Mouse (Mus musculus) cerebellum, adult (tissue): ENCODE data around the gene Obscn.

ENCODE experiments used
- ATAC-seq: cut with Nextera tagmentation; 2 replicates; pipeline ENCODE4 v1.9.2; 2017; ENCODE audit warnings: mild to moderate bottlenecking, moderate library complexity, mixed read lengths; ENCODE audit not compliant: insufficient number of reproducible peaks, low FRiP score, low TSS enrichment

Obscn gene

DNA sequence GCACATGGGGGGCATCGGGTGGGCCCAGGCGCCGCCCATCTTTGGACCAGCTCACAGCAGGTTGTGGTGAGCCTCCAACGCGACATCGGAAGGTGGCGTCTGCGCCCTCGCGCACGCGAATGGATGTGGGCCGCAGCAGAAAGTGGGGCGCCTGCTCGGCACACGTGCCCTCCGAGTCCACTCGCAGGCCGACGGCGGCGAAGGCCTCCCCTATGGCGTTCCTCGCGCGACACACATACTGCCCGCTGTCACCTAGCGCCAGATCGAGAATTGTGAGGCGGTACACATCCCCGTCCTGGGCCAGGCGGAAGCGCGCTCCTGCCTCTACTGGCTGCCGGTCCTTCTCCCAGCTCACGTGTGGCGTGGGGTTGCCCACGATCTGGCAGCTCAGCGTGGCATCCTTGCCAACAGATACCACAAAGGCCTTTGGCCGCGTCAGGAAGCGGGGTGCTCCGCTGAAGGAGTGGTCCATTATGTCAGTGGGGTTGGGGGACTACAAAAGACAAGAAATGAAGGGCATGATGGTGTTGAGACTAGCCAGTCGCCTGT is at the start of gene Obscn:
TSS of gene Obscn (minus strand) at position 499 of the 549 bp plus-strand sequence.
- ATAC-seq: no peak

DNA sequence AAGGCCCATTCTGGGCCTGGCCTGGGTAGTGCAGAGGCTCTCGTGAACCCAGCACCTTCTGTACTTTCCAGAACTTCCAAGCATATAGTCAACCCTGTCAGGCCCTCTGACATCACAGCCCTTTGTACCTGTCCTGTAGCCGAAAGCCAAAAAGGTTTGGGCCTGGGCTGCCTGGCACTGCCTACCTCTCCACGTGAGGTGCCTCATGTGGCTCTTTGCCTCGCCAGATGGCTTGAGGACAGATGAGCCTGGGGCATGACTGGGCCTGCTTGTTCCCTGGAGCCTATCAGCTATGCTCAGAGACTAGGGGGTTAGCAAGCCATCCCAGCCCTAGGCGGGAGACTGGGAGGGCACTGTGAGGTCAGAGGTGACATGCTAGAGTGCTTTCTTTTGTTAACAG is 49.3 kb upstream of the Obscn start:
- no peak for ATAC-seq

DNA sequence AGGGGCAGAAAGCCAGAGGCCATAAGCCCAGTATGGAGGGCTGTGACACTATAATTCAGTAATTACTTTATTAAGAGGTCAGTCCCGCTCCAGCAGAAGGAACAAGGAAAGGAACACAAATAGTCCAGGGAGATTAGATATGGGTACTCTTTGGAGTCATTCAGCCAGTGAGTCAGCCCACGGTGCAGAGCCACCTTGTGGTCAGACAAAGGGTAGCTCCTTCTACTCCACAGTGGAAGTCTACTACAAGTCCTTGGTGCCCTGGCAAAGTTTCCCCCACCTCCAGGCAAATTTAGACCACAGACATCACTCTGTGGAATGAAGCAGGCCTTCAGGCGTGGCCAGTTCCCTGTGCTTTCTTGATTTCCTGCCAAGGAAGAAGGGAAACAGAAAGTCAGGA is 47.6 kb upstream of the Obscn start:
- no peak for ATAC-seq

DNA sequence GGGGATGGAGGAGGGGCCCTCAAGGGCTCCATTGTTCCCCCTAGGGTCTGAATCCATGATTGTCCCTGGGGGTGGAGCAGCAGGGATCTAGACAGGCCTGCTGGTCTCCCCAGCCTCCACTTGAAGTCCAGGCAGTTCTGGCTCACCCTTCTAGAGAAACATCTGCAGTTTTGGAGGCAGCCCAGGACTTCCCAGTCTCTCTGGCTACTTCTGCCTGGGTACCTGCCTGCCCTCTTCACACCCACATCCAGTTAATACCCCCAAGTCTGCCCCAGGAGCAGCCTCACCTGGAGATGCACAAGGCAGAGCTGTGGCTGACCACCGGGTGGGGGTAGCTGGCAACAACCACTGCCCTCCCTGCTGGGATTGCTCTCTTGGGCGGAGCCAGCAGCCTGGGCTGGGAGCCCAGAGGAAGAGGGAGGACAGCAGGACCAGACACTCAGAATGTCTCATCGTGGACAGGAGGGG is 46.7 kb upstream of the Obscn start, which contains the start of gene Gjc2:
TSS of gene Gjc2 (minus strand) at position 350 of the 468 bp plus-strand sequence.
- ATAC-seq: peak; percentile 49; the same call in 1 of the 2 replicates

DNA sequence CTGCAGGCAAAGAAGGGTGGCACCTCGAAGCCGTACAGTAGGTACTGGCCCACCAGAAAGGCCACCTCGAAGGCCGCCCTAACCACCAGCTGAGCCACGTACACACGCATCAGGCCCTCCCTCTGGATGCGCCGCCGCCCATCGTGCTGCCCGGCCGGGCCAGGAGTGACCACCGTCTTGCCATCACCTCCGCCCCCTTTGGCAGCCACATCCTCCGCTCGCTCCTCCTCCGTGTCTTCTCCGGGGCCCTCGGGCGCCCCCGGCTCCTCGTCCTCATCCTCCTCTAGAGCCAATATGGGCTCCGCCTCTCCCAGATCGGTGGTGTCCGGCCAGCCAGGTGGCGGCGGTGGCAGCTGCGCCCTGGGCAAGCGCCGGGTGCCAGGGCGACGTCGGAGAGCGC is 40.7 kb upstream of the Obscn start:
- no peak for ATAC-seq

DNA sequence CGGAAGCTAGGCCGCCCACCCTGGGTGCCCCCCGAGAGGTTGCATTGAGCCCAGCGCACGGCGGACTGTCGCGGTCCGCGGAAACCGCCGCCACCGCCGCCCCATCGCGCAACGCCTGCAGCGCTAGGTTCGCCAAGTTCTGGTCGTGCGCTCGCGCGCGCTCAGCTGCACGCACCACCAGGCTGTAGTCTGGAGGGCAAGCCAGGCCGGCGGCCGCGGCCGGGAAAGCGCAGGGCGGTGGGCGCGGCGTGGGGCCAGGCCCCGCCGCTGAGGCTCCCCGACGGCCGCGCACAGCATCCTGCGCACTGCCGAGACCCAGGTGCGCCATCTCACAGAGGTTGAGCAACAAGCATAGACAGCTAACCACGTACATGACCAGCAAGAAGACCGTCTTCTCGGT is 40.3 kb upstream of the Obscn start:
- no peak for ATAC-seq

DNA sequence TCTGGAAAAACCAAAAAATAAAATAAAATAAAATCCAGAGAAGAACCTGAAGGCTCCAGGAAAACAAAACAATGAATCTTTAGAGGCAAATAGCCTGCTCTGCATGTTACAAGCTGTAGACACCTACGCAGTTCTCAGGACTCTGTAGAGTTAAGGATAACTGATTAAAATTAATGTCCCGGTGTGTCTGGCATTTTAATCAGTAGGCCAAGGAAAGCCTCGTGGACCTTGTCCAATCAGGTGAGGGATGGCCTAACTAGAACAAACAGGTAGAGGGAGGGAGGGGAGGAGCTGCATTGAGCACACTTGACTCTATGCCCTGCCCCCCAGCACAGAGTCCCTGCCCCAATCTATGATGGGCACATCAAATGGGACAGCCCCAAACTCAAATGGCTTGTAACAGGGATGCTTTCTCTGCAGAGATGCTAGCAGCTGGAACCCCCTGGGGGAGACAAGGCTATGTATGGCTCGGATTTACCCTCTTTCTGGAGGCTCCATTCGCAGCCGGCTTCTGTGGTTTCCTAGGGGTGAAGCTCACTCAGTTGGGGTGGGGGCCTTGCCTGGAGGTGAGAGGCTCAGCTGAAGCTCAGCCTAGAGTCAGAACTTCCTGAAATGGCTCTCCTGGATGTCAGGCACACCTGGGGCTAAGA is 38.1 kb upstream of the Obscn start:
- no peak for ATAC-seq

DNA sequence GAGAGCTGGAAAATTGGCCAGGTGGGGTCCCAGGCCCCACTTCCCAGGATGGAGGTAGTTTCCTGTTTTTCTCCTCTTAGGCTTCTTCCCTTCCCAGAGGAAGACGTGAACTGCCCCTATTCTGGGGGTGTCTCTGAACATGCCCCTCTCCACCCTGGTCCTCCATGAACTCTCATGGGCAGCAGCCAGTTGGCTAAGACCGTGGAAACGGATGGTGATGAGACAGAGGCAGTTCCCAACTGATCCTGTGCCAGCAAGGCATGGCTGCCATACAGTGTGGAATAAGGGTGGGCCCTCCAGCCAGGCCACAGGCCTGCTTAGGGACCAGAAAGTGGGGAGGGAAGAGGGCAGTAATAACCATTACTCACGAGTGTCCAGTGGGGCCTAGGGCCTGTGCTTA is 34.3 kb upstream of the Obscn start:
- no peak for ATAC-seq

DNA sequence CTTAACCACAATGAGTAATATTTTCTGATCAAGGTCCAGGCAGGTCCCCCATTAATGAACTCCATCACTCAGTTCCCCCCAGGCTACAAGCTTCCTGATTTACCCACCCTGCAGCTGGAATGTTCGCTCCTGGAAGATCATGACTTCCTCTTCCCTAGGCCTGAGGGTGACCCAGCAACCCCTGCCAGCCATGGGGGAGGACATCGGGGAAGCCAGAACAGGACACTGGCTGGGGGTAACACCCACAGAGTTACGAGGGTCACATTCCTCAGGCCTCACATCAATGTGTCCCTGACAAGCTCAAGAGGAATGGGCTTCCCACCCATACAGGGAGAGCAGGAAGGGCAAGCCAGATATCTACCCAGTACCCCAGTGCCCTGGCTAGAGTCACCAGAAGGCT is 33.6 kb upstream of the Obscn start:
- ATAC-seq: no peak

DNA sequence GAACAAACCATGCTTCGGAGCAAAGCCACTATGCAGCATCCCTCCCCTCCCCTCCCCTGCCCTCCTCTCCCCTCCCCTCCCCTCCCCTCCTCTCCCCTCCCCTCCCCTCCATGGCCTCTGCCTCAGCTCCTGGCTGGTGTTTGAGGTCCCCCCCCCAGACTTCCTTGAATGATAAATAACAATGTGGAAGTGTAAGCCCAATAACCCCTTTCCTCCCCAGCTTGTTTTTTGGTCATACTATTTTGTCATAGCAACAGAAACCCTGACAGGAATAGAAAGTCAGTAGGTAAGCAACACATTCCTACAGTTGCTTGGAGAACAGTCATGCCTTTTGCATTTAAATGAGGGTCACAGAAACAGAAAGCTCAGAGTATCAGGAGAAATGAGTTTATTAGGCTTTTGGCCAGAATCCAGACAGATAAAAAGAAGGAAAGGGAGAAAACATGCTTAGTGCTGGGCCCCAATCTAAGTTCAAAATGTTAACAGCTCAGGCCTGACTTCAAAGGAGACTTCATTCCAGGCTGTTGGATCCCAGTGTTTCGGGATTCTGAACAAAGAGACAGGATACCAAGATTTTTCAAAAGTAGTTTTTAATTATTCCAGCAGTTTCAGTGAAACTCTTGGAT is 29.5 kb upstream of the Obscn start:
- no peak for ATAC-seq

DNA sequence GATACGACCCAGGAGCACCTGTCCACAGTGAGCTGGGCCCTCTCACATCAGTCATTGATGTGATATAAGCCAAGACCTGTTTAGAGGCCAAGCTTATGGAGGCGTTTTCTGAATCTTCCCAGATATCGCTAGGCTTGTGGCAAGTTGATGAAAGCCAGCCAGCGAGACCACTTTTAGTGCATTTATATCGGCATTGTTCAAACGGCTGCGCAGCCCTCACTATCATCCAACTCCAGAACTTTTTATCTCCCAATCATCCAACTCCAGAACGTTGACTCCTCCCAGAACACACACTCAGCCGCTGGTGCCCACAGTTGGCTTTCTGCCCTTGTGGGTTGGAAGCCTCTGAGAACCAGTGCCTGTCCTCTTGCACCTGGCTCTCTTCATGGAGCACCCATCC is 28.2 kb upstream of the Obscn start:
- no peak for ATAC-seq

DNA sequence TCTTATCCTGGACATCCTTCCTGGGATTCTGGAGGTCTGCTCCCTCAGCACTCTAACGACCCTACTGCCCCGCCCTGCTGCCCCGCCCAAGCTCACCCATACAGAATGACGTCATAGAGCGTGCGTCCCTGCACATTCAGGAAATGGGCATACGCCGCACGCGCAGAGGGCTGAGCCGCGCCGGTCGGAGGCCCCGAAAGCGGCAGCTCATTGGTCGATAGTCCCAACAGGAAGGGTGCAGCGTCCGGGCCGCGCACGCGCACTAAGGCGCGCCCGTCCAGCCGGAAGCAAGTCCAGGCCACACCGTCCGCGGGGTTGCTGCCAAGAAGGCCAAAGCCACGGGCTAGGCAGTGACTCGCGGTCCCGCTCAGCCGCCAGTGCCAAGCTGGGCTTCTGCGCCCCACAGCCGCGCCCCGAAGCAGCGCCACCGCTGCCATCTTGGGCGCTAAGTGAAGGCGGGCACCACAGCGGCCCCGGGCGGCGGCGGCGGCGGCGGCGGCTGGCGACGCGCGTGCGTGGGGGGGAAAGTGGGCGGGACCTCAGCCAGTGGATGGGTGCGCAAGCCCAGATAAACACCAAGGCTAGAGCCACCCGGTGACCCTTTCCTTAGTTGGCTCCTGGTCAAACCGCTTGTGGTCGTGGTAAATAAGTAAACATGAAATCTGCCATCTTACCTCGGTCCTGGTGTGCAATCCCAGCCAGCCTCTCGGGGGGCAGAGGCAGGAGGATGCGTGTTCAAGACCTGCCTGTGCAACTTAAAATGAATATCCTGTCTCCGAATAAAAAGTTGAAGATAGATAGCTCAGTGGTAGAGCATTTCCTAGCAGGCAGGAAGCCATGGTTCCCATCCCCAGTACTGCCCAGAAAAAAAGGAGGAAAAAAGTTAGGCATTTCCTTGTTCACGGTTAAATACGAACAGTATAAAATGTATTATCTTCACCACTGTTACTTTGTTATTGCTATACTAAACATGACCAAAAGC is 27.3 kb upstream of the Obscn start, which contains the start of gene Iba57:
TSS of gene Iba57 (minus strand) at position 485 of the 982 bp plus-strand sequence.
- peak; percentile 98 for ATAC-seq

DNA sequence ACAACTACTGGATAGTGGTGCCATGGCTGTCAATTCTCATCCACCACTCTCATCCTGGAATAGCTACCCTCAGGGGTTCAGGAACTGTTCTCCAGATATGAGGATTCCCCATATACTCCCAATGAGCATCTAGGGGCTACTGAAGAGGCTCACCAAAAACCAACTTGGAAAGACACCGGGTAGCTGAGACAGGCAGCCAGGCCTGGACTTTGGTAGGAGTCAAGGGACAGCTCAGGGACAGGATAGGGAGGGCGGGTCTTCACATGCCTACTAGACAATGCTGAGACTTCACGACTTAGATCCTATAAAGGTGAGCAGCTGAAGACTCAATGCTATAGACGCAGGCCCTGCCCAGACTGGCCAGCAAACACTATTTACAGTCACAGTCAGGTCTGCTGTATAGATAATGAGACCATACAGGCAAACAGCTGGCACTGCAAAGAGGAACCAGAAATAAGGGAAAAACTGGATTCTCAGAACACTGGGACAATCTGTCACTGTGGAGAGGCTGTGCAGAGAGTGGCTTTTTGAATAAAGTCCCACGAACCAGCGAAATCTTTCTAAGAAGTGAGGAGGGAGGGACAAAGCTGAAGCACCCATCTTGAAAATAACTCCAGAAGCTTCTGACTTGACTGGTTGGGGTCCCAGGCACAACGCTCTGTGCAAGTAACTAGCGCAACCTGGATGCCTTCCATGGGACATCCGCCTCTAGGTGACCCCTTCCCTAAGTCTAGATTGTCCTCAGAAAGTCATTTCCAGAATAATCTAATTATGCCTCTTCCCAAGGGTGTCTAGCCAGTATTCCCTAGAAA is 26.4 kb upstream of the Obscn start:
- ATAC-seq: no peak

DNA sequence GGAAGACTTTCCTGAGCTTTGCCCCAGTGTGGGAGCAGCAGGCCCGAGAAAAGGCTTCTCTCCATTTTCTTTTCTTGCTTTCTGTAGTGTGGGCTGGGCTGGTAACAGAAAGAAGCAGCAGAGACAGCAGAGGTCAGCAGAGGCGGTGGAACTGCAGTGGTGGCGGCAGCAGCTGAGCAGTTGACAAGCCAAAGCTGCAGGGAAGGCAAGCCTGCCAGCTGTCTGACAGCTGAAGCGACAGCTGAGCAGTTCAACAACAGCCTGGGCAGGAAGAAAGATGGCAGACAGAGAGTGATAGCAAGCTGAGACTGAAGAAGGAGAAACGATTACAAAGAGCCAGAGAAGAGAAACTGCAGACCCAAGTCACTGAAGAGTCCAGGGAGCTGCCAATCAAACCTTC is 25.2 kb upstream of the Obscn start:
- no peak for ATAC-seq

DNA sequence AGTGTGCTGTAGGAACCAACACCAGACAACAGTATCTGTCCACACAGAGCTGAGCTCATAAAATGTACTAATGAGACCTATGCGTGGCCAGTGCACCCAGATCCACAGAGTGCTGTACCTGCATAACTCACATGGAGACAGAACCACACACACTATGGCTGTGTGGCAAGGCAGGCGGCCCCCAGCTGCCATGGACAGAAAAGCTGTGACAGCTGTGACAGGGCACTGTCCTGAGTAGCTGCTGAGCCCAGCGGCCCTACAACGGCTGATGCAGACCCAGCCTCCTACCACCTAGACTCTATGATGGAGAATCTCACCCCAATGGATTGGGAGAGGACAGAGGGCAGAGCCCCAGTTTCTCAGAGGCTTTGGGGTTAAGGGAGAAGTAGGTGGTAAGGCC is 23.4 kb upstream of the Obscn start:
- no peak for ATAC-seq

DNA sequence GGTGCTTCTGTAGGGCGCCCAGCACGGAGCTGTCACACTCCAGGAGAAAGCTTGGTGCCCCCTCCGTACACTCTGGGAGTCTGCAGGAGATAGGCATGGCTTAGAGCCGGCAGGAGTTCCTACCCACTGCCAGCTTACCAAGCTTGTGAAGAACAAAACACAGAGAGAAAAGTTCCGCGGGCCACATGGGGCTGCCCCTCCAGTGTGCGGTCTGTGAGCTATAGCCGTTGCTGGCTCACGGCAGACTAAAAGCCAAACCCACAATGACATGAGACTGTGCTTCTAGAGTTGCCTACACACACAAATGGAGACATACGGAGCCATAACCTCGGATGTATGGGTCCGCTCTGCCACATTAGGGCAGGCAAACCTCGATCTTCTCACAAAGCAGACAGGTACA is 22.9 kb upstream of the Obscn start:
- ATAC-seq: no peak

DNA sequence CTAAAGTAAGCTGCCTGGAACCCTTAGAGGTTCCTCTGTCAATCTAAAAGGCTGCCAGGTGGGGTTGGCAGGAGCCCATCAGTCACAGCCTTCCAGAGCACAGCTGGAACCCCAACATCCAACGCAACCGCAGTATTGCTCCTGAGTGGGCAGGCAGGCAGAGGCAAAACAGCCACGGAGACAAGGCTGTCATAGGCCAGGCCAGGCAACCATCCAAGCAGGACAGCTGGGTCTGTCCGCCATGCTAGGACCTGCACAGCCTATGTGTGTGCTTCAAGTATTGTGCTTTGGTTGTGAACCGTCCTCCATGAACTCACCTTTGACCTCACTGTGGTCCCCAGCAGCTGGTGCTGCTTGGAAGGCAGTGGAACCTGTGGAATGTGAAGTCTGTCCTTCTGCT is 19.7 kb upstream of the Obscn start:
- no peak for ATAC-seq

DNA sequence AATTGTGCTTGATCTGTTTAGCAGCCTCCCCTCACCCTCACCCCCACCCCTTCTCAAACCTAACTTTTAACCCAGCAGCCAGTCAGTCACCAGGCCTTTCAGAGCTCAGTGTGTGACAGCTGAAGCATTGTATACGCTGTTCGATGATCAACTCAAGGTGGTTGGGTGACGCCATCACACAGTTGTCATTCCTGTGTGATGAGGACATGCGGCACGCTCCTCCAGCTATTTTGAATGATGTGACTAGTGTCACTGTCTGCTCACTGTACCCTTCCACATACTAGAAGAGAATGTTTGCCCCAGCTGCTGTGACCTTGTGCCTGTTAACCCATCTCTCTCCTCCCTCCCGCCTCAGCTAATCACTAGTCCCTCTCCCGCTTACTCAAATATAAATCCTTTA is 18.0 kb upstream of the Obscn start:
- ATAC-seq: no peak

DNA sequence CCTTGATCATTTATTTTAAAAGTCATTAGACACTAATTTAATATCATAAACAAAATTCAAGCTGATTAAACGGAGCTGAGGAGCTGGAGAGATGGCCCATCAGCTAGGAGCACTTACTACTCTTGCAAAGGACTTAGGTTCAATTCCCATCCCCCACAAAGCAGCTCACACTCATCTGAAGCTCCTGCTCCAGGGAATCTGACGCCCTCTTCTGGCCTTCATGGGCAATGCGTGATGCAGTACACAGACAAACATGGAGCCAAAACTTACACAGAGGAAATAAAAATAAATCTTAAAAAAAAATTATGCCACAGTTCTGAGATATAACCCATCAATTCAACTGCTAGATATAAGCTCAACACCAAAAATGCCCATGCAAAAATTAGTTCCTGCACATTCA is 15.5 kb upstream of the Obscn start:
- ATAC-seq: no peak

DNA sequence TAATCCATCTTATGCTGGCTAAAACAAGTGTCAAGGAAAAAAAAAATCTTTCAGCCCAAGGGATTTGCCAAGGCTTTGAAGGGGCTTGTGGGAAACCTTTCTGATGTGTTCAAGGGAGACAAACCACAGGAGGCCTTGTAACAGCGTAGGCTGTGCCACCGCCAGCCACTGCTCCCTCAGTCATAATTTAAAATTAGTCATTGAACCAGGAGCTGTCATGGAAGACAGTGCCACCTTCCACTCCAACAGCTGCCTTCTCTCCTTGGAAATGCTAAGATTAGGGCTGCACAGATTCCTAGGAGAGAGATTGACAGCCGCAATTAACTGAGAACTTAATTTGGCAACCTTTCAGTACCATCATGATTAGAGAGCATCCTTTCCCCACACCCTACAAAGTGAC is 13.1 kb upstream of the Obscn start:
- no peak for ATAC-seq
